Mouse (Mus musculus): ENCODE results near the gene Scrn2.

GRCm38 (mm10) chr11:97032499-97032898, 2.8 kb downstream of the Scrn2 start:
- TF ChIP-seq POLR2A (IDR thresholded peaks at IDR 0.05; ENCODE audit: borderline replicate concordance, extremely low read depth, insufficient read depth, insufficient read length, poor library complexity, severe bottlenecking) = no peak
- no peak for TF ChIP-seq CTCF (IDR thresholded peaks at IDR 0.05; ENCODE audit: borderline replicate concordance, extremely low read depth, insufficient read depth, insufficient read length)

Data from brain, embryonic 14.5 days (tissue).